Mouse (Mus musculus) spleen, adult 2 months (tissue): ENCODE results near the gene Prom1.

Source experiments
- CTCF ChIP-seq: fragments of 200-500 bp; IDR thresholded peaks from 2 replicates; pipeline ENCODE4 v1.5.1; 2011; ENCODE audit warnings: mild to moderate bottlenecking, inconsistent platforms; ENCODE audit not compliant: insufficient read depth, insufficient read length, insufficient replicate concordance; ENCODE audit errors: extremely low read depth
- POLR2A ChIP-seq: fragments of 200-500 bp; IDR thresholded peaks from 2 replicates; pipeline ENCODE4 v1.6.1; 2011; ENCODE audit warnings: low read depth, low read length, inconsistent platforms

- TF ChIP-seq CTCF (no peak), POLR2A (no peak)
Measured at GRCm38 (mm10) chr5:43947330-43947977, 154.4 kb downstream of the Prom1 start.
